9 mouse cellular contexts compared by ENCODE assay signal in genomic region chr7:99708301-99708721, GRCm38 (mm10). TPM values are rescaled to one million over a fixed set of nuclear protein-coding genes. Genes with fewer than 3 reads are reported as not detected.
DNase-seq lines count a peak whose midpoint lies in the region; ATAC-seq lines count a peak whose summit lies in the region.
"Had no signal": no experiment of that assay in that cellular context is flagged by ENCODE, and none has a peak within 500 bp of the region (broad histone marks: within the 10 kb centered on the region; RNA-seq: fewer than 3 reads in every experiment).

No protein-coding gene starts in this region.

- no peak overlapping the region for H3K4me2 ChIP-seq in forebrain, embryonic 15.5 days (replicated peaks)
- no peak overlapping the region for H3K4me2 ChIP-seq in forebrain, embryonic 11.5 days (ENCODE audit: low read depth, low read length, severe bottlenecking)
- H3K4me2 ChIP-seq in neural tube, embryonic 15.5 days: no peak overlapping the region
- H3K4me2 ChIP-seq: limb, embryonic 12.5 days had no signal

- no peak for DNase-seq in forebrain, embryonic 11.5 days (ENCODE audit: low spot score)
- DNase-seq in frontal cortex, postnatal 25 days (ENCODE audit: low spot score in 2 of 2): peak; percentile 25 to 45
- peak; percentile 60 to 94 for DNase-seq in left cerebral cortex, postnatal 25 days (ENCODE audit: low spot score in 2 of 2)
- DNase-seq in gastrocnemius, adult 18-20 months (ENCODE audit: low spot score): no peak
- DNase-seq in kidney, postnatal 10 days: no peak

- WGBS in forebrain, embryonic 15.5 days: 48% methylated on average over 8 of the region's 8 CpGs
- 81% methylated on average over 8 of the region's 8 CpGs for WGBS in forebrain, embryonic 11.5 days
- 65% methylated on average over 8 of the region's 8 CpGs for WGBS in neural tube, embryonic 15.5 days

- no peaks in the 10 kb centered on the region; the same call in 1 of the 2 replicates for H3K4me1 ChIP-seq in forebrain, embryonic 15.5 days
- H3K4me1 ChIP-seq in forebrain, embryonic 11.5 days (replicated peaks; ENCODE audit: control insufficient read depth, insufficient read depth, low read length): no peaks in the 10 kb centered on the region
- peaks cover 26% of the 10 kb centered on the region for H3K4me1 ChIP-seq in brown adipose tissue, adult 24 weeks (ENCODE audit: control insufficient read depth, insufficient read depth, insufficient read length, low read length)
- peaks cover 6% of the 10 kb centered on the region; the same call in 1 of the 2 replicates for H3K4me1 ChIP-seq in neural tube, embryonic 15.5 days

- ATAC-seq in forebrain, embryonic 15.5 days (replicated peaks): peak; percentile 35; the same call in 1 of the 2 replicates
- no peak for ATAC-seq in forebrain, embryonic 11.5 days (replicated peaks; ENCODE audit: low FRiP score)
- no peak for ATAC-seq in neural tube, embryonic 15.5 days (ENCODE audit: low FRiP score)

- H3K9me3 ChIP-seq in forebrain, embryonic 15.5 days: no peaks in the 10 kb centered on the region
- no peaks in the 10 kb centered on the region for H3K9me3 ChIP-seq in forebrain, embryonic 11.5 days (ENCODE audit: control insufficient read depth, low read length)
- no peaks in the 10 kb centered on the region for H3K9me3 ChIP-seq in neural tube, embryonic 15.5 days (replicated peaks)
- H3K9me3 ChIP-seq: limb, embryonic 12.5 days had no signal

- no peak overlapping the region for H3K27ac ChIP-seq in forebrain, embryonic 15.5 days (replicated peaks)
- no peak overlapping the region for H3K27ac ChIP-seq in forebrain, embryonic 11.5 days (ENCODE audit: low read depth, low read length)
- peak overlapping the region; percentile 99 for H3K27ac ChIP-seq in brown adipose tissue, adult 24 weeks (replicated peaks; ENCODE audit: low read depth, low read length)
- no peak overlapping the region for H3K27ac ChIP-seq in neural tube, embryonic 15.5 days (replicated peaks)
- H3K27ac ChIP-seq: limb, embryonic 12.5 days had no signal

- no peak overlapping the region for H3K4me3 ChIP-seq in forebrain, embryonic 15.5 days
- no peak overlapping the region for H3K4me3 ChIP-seq in forebrain, embryonic 11.5 days (ENCODE audit: low read depth, low read length)
- no peak overlapping the region for H3K4me3 ChIP-seq in brown adipose tissue, adult 24 weeks (ENCODE audit: insufficient read depth, low read depth, low read length)
- H3K4me3 ChIP-seq in neural tube, embryonic 15.5 days (replicated peaks): no peak overlapping the region
- H3K4me3 ChIP-seq: limb, embryonic 12.5 days had no signal

- intact Hi-C loops in left cerebral cortex, postnatal 25 days (cut with DNase I): no loop called here

- H3K27me3 ChIP-seq in forebrain, embryonic 15.5 days: no peaks in the 10 kb centered on the region
- H3K27me3 ChIP-seq in forebrain, embryonic 11.5 days (ENCODE audit: control insufficient read depth, insufficient read depth, low read length): no peaks in the 10 kb centered on the region
- no peaks in the 10 kb centered on the region for H3K27me3 ChIP-seq in neural tube, embryonic 15.5 days (replicated peaks)

- no peak overlapping the region for H3K9ac ChIP-seq in forebrain, embryonic 15.5 days (replicated peaks)
- no peak overlapping the region for H3K9ac ChIP-seq in forebrain, embryonic 11.5 days (ENCODE audit: low read length)
- H3K9ac ChIP-seq in neural tube, embryonic 15.5 days (replicated peaks): no peak overlapping the region
- H3K9ac ChIP-seq: limb, embryonic 12.5 days had no signal

- no peaks in the 10 kb centered on the region for H3K36me3 ChIP-seq in forebrain, embryonic 15.5 days
- no peaks in the 10 kb centered on the region for H3K36me3 ChIP-seq in forebrain, embryonic 11.5 days (ENCODE audit: control insufficient read depth, insufficient read depth, low read length)
- H3K36me3 ChIP-seq in neural tube, embryonic 15.5 days: no peaks in the 10 kb centered on the region
- H3K36me3 ChIP-seq: limb, embryonic 12.5 days had no signal

RNA-seq across cellular contexts. Expression of gene Slco2b1, which starts 2.8 kb away (rescaled TPM):
- 4.5 and 4.9 TPM in 2 replicates for polyA plus RNA-seq in forebrain, embryonic 15.5 days (2015; fragmentation: Nextera tagmentation; extraction: Ambion mirVana)
- polyA plus RNA-seq in forebrain, embryonic 11.5 days (2014; fragmentation: Nextera tagmentation; extraction: Ambion mirVana): 2.2 and 2.4 TPM in 2 replicates
- polyA plus RNA-seq in brown adipose tissue, adult 24 weeks (2012; ENCODE audit: insufficient read depth, insufficient read length, missing spikeins): 8.4 and 9.7 TPM in 2 replicates
- total RNA-seq in left cerebral cortex, postnatal 25 days (2021): 10 to 100 TPM; 13.8 to 14.7 TPM
- 6.1 and 8.7 TPM in 2 replicates for polyA plus RNA-seq in neural tube, embryonic 15.5 days (2015; fragmentation: Nextera tagmentation; extraction: Ambion mirVana)
- total RNA-seq in gastrocnemius, adult 18-20 months (2021): 1 to 10 TPM; 3.6 to 5.0 TPM

RNA-seq across cellular contexts. Expression of gene Olfr520, which starts 21.8 kb away (rescaled TPM):
- not detected in 2 replicates for polyA plus RNA-seq in forebrain, embryonic 15.5 days (2015; fragmentation: Nextera tagmentation; extraction: Ambion mirVana)
- polyA plus RNA-seq in forebrain, embryonic 11.5 days (2014; fragmentation: Nextera tagmentation; extraction: Ambion mirVana): not detected in 2 replicates
- not detected in 2 replicates for polyA plus RNA-seq in brown adipose tissue, adult 24 weeks (2012; ENCODE audit: insufficient read depth, insufficient read length, missing spikeins)
- not detected for total RNA-seq in left cerebral cortex, postnatal 25 days (2021)
- not detected in 2 replicates for polyA plus RNA-seq in neural tube, embryonic 15.5 days (2015; fragmentation: Nextera tagmentation; extraction: Ambion mirVana)
- total RNA-seq in gastrocnemius, adult 18-20 months (2021): not detected
- polyA plus RNA-seq: limb, embryonic 12.5 days had no signal

RNA-seq across cellular contexts. Expression of gene Olfr521, which starts 55.0 kb away (rescaled TPM):
- not detected in 2 replicates for polyA plus RNA-seq in forebrain, embryonic 15.5 days (2015; fragmentation: Nextera tagmentation; extraction: Ambion mirVana)
- not detected in 2 replicates for polyA plus RNA-seq in forebrain, embryonic 11.5 days (2014; fragmentation: Nextera tagmentation; extraction: Ambion mirVana)
- not detected in 2 replicates for polyA plus RNA-seq in brown adipose tissue, adult 24 weeks (2012; ENCODE audit: insufficient read depth, insufficient read length, missing spikeins)
- not detected for total RNA-seq in left cerebral cortex, postnatal 25 days (2021)
- polyA plus RNA-seq in neural tube, embryonic 15.5 days (2015; fragmentation: Nextera tagmentation; extraction: Ambion mirVana): not detected in 2 replicates
- total RNA-seq in gastrocnemius, adult 18-20 months (2021): not detected
- polyA plus RNA-seq: limb, embryonic 12.5 days had no signal

Comparison
In these comparisons a context has a peak if more than half of its experiments do, and no peak if none do; other contexts are left out.
1. DNase-seq: peak in frontal cortex, postnatal 25 days (2 of 2) and left cerebral cortex, postnatal 25 days (2 of 2); none in forebrain, embryonic 11.5 days (single experiment), gastrocnemius, adult 18-20 months (single experiment) and kidney, postnatal 10 days (single experiment).